Mouse (Mus musculus) 416B (cell line): ENCODE measurements around the gene Pdcd11.
"Not testable (repeated sequence)": the region's sequence is repeated elsewhere in the genome, so short reads cannot be mapped to it uniquely, and the experiment has no call there.

Experiments
- DNase-seq: peaks from one replicate; pipeline ENCODE4 v3.0.0; 2011; ENCODE audit warnings: low read depth

The Pdcd11 gene

GRCm38 (mm10) chr19:47128164-47128563 lies 37.6 kb downstream of the Pdcd11 start:
- DNase-seq, result no peak

- DNase-seq, result no peak
These were observed 38.3 kb downstream of the Pdcd11 start for GRCm38 (mm10) chr19:47128835-47129234.

GRCm38 (mm10) chr19:47130551-47131125 lies 40.1 kb downstream of the Pdcd11 start:
- no peak for DNase-seq

GRCm38 (mm10) chr19:47133161-47133560 lies 42.6 kb downstream of the Pdcd11 start:
- peak; percentile 92 for DNase-seq

- DNase-seq, result no peak
These were observed 45.0 kb downstream of the Pdcd11 start for GRCm38 (mm10) chr19:47135568-47135967.

GRCm38 (mm10) chr19:47136170-47136569 lies 45.6 kb downstream of the Pdcd11 start:
- DNase-seq, result no peak

- peak; percentile 87 for DNase-seq
These were observed 46.5 kb downstream of the Pdcd11 start for GRCm38 (mm10) chr19:47137051-47137581.

- peak; percentile 64 for DNase-seq
These were observed 47.3 kb downstream of the Pdcd11 start, which contains the start of gene Calhm2 for GRCm38 (mm10) chr19:47137771-47138421. Gene Calhm2, minus strand, starts transcription at chr19:47138294.

- DNase-seq, result not testable (repeated sequence)
These were observed 49.0 kb downstream of the Pdcd11 start for GRCm38 (mm10) chr19:47139611-47140010.

GRCm38 (mm10) chr19:47142438-47142837 lies 51.9 kb downstream of the Pdcd11 start:
- peak; percentile 31 for DNase-seq

- DNase-seq, result no peak
These were observed 53.6 kb downstream of the Pdcd11 start, which contains the start of gene Calhm1 for GRCm38 (mm10) chr19:47144154-47144553. Gene Calhm1, minus strand, starts transcription at chr19:47144254.

- no peak for DNase-seq
These were observed 57.8 kb downstream of the Pdcd11 start for GRCm38 (mm10) chr19:47148267-47148847.

- peak; percentile 29 for DNase-seq
These were observed 59.3 kb downstream of the Pdcd11 start for GRCm38 (mm10) chr19:47149854-47150253.

- DNase-seq, result no peak
These were observed 60.9 kb downstream of the Pdcd11 start for GRCm38 (mm10) chr19:47151332-47152061.

GRCm38 (mm10) chr19:47152062-47152369 lies 61.4 kb downstream of the Pdcd11 start:
- DNase-seq, result no peak

GRCm38 (mm10) chr19:47153767-47154166 lies 63.2 kb downstream of the Pdcd11 start:
- DNase-seq, result no peak

GRCm38 (mm10) chr19:47157664-47158063 lies 67.1 kb downstream of the Pdcd11 start, which contains the start of gene Calhm3:
Gene Calhm3, minus strand, starts transcription at chr19:47157764.
- no peak for DNase-seq

GRCm38 (mm10) chr19:47161669-47162068 lies 71.1 kb downstream of the Pdcd11 start:
- no peak for DNase-seq

- no peak for DNase-seq
These were observed 72.7 kb downstream of the Pdcd11 start for GRCm38 (mm10) chr19:47163176-47163744.

GRCm38 (mm10) chr19:47166758-47167157 lies 76.2 kb downstream of the Pdcd11 start:
- no peak for DNase-seq

- peak; percentile 8 for DNase-seq
These were observed 77.1 kb downstream of the Pdcd11 start for GRCm38 (mm10) chr19:47167617-47168214.

- DNase-seq, result peak; percentile 82
These were observed 77.7 kb downstream of the Pdcd11 start for GRCm38 (mm10) chr19:47168223-47168622.
